Mouse (Mus musculus) colon, adult 2 months (tissue): Measurements from ENCODE around the gene Nucb2. TPM values are rescaled to one million over a fixed set of nuclear protein-coding genes. Genes with fewer than 3 reads are reported as not detected.

Source experiments
- polyA plus RNA-seq: library from polyadenylated mRNA; depleted of rRNA; stranded (reverse); fragments of >200 nt; gene quantifications from 2 replicates; pipeline ENCODE4 v1.2.3, GENCODE M21; 2012; rRNA removed

Nucb2 gene
- polyA plus RNA-seq, result 0.73 and 1.5 TPM in 2 replicates

GRCm38 (mm10) chr7:116503879-116504817 lies at the start of gene Nucb2:
Nucb2 (plus strand) TSS chr7:116504369.

Other genes starting within 250 kb of the Nucb2 start
- 38.5 and 45.1 TPM in 2 replicates for gene Plekha7, start 196.0 kb upstream of the Nucb2 start, polyA plus RNA-seq
- gene Rps13, start 170.2 kb upstream of the Nucb2 start, polyA plus RNA-seq, result 89.4 and 134 TPM in 2 replicates
- 1.3 and 2.0 TPM in 2 replicates for gene Pik3c2a, start 60.9 kb upstream of the Nucb2 start, polyA plus RNA-seq